Mouse (Mus musculus) forebrain, embryonic 16.5 days (tissue): ENCODE results near the gene Mybpc2. TPM values are rescaled to one million over a fixed set of nuclear protein-coding genes. Genes with fewer than 3 reads are reported as not detected.

ENCODE experiments used
- ATAC-seq: fragments of 200-750 bp; cut with Nextera tagmentation; 2 replicates; pipeline ENCODE4 v1.8.0; 2017; ENCODE audit warnings: mild to moderate bottlenecking, moderate library complexity
- H3K27ac ChIP-seq: fragments of 300-500 bp; sonication (generic); 2 replicates; pipeline ENCODE4 v1.5.1; 2014; ENCODE audit warnings: low read length, control low read depth
- H3K27me3 ChIP-seq: fragments of 300-500 bp; sonication (generic); replicated peaks from 2 replicates; pipeline ENCODE4 v1.6.1; 2014; ENCODE audit warnings: low read length; ENCODE audit not compliant: control insufficient read depth, insufficient read depth
- H3K36me3 ChIP-seq: fragments of 300-500 bp; sonication (generic); 2 replicates; pipeline ENCODE4 v1.6.1; 2014; ENCODE audit not compliant: control insufficient read depth, insufficient read depth
- H3K4me1 ChIP-seq: fragments of 300-500 bp; sonication (generic); replicated peaks from 2 replicates; pipeline ENCODE4 v1.6.1; 2014; ENCODE audit warnings: low read length; ENCODE audit not compliant: control insufficient read depth, insufficient read depth
- H3K4me2 ChIP-seq: fragments of 300-500 bp; sonication (generic); 2 replicates; pipeline ENCODE4 v1.6.1; 2014; ENCODE audit warnings: mild to moderate bottlenecking, low read length, control low read depth
- H3K4me3 ChIP-seq: fragments of 300-500 bp; sonication (generic); replicated peaks from 2 replicates; pipeline ENCODE4 v1.5.1; 2014; ENCODE audit warnings: mild to moderate bottlenecking, low read length, control low read depth
- H3K9ac ChIP-seq: fragments of 300-500 bp; sonication (generic); replicated peaks from 2 replicates; pipeline ENCODE4 v1.6.1; 2014; ENCODE audit warnings: low read depth, low read length, control low read depth
- H3K9me3 ChIP-seq: fragments of 300-500 bp; sonication (generic); 2 replicates; pipeline ENCODE4 v1.6.1; 2016; ENCODE audit warnings: low read length; ENCODE audit not compliant: control insufficient read depth
- WGBS: fragments of 180-500 bp; shearing (Covaris S2); extraction: QIAGEN DNeasy Blood & Tissue Kit; methylation state at CpG from one replicate; pipeline ENCODE4 v1.1.7; 2014; 5-methylcytosine and 5-hydroxymethylcytosine counted together
- polyA plus RNA-seq: library from polyadenylated mRNA; unstranded; fragments of >200 nt; fragmentation: Nextera tagmentation; extraction: Ambion mirVana; gene quantifications from 2 replicates; pipeline ENCODE4 v1.2.1, GENCODE M21; 2015

Gene Mybpc2
- polyA plus RNA-seq, 1 experiment from 2014 or later = 0.05 TPM

GRCm38 (mm10) chr7:44549621-44550408 lies 25.4 kb upstream of the Mybpc2 start:
- Histone ChIP-seq H3K27ac (no peak overlapping the region), H3K9me3 (no peaks in the 10 kb centered on the region), H3K4me1 (peaks cover 27% of the 10 kb centered on the region), H3K9ac (no peak overlapping the region), H3K36me3 (peaks cover 10% of the 10 kb centered on the region), H3K4me2 (no peak overlapping the region), H3K4me3 (no peak overlapping the region), H3K27me3 (no peaks in the 10 kb centered on the region)
- WGBS = 96% methylated on average over 23 of the region's 23 CpGs
- ATAC-seq = no peak

GRCm38 (mm10) chr7:44548497-44549087 lies 24.1 kb upstream of the Mybpc2 start, which contains the start of gene Pold1:
Gene Pold1, minus strand, starts transcription at chr7:44548849.
- Histone ChIP-seq H3K9ac (peak within 1 kb of the TSS; percentile 59), H3K4me3 (peak within 1 kb of the TSS; percentile 59), H3K27ac (peak within 1 kb of the TSS; percentile 62; the same call in 1 of the 2 replicates), H3K4me1 (peaks cover 22% of the 10 kb centered on the region), H3K4me2 (peak within 1 kb of the TSS; percentile 95), H3K27me3 (no peaks in the 10 kb centered on the region), H3K36me3 (peaks cover 10% of the 10 kb centered on the region), H3K9me3 (no peaks in the 10 kb centered on the region)
- WGBS = under 1% methylated on average over 43 of the region's 43 CpGs
- peak; percentile 95 for ATAC-seq

DNA sequence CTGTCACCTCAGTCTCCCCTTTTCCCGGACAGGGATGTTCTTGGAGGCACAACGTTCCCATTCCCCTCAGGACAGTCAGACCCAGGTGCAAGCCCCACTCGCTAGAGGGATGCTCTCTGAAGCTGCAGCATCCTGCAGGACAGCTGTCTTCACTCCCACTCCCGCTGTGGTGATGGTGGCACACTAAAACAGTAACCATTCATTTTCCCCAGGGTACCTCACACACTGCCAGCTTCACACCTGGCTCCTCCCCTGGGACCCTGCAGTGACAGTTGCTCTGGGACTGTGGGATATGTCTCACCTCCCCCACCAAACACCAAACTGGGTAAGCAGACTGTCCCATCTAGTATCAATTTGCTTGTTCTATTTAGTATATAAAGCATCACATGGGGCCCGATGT lies 23.3 kb upstream of the Mybpc2 start:
- peaks cover 10% of the 10 kb centered on the region for H3K36me3 ChIP-seq
- no peaks in the 10 kb centered on the region for H3K9me3 ChIP-seq
- ATAC-seq = no peak
- peak overlapping the region; percentile 59 for H3K4me3 ChIP-seq
- H3K27me3 ChIP-seq = no peaks in the 10 kb centered on the region
- WGBS = 28% methylated on average over 5 of the region's 5 CpGs
- H3K9ac ChIP-seq = peak overlapping the region; percentile 59
- no peak overlapping the region for H3K27ac ChIP-seq
- peaks cover 16% of the 10 kb centered on the region for H3K4me1 ChIP-seq
- peak overlapping the region; percentile 95 for H3K4me2 ChIP-seq

GRCm38 (mm10) chr7:44547041-44547440 lies 22.6 kb upstream of the Mybpc2 start:
- H3K27ac ChIP-seq = no peak overlapping the region
- H3K4me2 ChIP-seq = no peak overlapping the region
- no peak overlapping the region for H3K9ac ChIP-seq
- H3K36me3 ChIP-seq = peaks cover 10% of the 10 kb centered on the region
- H3K4me3 ChIP-seq = no peak overlapping the region
- peaks cover 12% of the 10 kb centered on the region for H3K4me1 ChIP-seq
- 95% methylated on average over 13 of the region's 13 CpGs for WGBS
- ATAC-seq = no peak
- H3K27me3 ChIP-seq = no peaks in the 10 kb centered on the region
- no peaks in the 10 kb centered on the region for H3K9me3 ChIP-seq

DNA sequence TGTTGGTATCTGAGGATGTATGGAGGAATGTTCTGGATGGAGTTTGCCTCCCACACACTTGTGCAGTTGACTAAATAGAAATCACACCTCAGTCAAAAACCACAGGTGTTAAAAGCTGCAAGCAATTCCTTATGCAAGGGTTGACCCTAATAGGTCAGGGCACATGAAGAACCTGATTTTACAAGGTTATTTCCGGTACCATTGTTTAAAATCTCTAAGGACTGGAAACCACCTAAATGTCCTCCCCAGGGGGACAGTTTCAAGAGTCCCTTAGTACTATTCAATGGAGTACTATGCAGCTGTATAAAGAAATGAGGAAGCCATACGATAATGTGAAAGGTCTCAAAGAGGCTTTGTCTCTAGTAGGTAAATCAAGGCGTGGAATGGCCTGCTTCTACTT lies 21.8 kb upstream of the Mybpc2 start:
- H3K4me3 ChIP-seq = no peak overlapping the region
- H3K4me2 ChIP-seq = no peak overlapping the region
- no peak overlapping the region for H3K9ac ChIP-seq
- WGBS = 94% methylated on average over 3 of the region's 3 CpGs
- no peak for ATAC-seq
- no peak overlapping the region for H3K27ac ChIP-seq
- H3K27me3 ChIP-seq = no peaks in the 10 kb centered on the region
- peaks cover 12% of the 10 kb centered on the region for H3K4me1 ChIP-seq
- no peaks in the 10 kb centered on the region for H3K9me3 ChIP-seq
- H3K36me3 ChIP-seq = peaks cover 8% of the 10 kb centered on the region

DNA sequence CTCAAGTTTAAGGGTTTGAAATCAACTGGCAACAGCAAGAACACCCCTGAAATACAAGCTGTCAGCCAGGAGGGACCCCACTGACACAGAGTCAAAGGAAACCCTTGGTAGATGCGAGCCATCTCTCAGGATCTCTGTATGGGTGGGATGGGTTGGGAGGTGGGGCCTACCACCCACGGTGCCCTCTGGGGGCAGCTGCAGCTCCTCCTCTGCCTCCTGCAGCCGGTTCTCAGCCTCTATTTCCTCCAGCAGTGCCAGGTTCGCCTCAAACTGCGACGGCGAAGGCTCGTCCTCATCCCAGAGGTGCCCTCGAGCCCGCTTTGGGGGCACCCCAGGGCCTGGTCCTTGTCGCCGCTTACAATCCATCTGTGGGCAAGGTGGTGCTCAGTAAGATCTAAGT lies 18.6 kb upstream of the Mybpc2 start:
- ATAC-seq = no peak
- Histone ChIP-seq H3K27ac (no peak overlapping the region), H3K4me2 (no peak overlapping the region), H3K27me3 (no peaks in the 10 kb centered on the region), H3K4me3 (no peak overlapping the region), H3K4me1 (peaks cover 9% of the 10 kb centered on the region), H3K9ac (no peak overlapping the region), H3K36me3 (no peaks in the 10 kb centered on the region), H3K9me3 (no peaks in the 10 kb centered on the region)
- WGBS = 76% methylated on average over 12 of the region's 12 CpGs

DNA sequence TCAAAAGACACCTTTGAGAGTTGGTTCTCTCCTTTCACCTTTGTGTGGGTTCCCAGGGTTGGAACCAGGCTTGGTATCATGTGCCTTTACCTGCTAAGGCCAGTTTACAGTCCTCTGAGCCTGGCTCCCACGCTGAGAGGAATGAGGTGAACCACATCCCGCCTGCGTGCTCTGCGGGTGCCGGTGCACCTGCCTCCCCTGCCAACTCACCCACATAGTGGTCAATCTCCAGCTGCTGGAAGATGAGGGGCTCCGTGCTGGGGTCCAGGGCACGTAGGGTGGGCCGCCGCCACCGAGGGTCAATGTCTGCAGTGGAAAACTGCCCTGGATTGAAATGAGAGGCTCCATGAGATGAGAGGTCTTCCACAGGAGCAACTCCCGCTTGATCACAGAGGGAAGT lies 18.1 kb upstream of the Mybpc2 start:
- Histone ChIP-seq H3K9ac (no peak overlapping the region), H3K9me3 (no peaks in the 10 kb centered on the region), H3K4me1 (peaks cover 4% of the 10 kb centered on the region), H3K27ac (no peak overlapping the region), H3K36me3 (no peaks in the 10 kb centered on the region), H3K4me3 (no peak overlapping the region), H3K27me3 (no peaks in the 10 kb centered on the region), H3K4me2 (no peak overlapping the region)
- WGBS = 94% methylated on average over 11 of the region's 11 CpGs
- no peak for ATAC-seq

DNA sequence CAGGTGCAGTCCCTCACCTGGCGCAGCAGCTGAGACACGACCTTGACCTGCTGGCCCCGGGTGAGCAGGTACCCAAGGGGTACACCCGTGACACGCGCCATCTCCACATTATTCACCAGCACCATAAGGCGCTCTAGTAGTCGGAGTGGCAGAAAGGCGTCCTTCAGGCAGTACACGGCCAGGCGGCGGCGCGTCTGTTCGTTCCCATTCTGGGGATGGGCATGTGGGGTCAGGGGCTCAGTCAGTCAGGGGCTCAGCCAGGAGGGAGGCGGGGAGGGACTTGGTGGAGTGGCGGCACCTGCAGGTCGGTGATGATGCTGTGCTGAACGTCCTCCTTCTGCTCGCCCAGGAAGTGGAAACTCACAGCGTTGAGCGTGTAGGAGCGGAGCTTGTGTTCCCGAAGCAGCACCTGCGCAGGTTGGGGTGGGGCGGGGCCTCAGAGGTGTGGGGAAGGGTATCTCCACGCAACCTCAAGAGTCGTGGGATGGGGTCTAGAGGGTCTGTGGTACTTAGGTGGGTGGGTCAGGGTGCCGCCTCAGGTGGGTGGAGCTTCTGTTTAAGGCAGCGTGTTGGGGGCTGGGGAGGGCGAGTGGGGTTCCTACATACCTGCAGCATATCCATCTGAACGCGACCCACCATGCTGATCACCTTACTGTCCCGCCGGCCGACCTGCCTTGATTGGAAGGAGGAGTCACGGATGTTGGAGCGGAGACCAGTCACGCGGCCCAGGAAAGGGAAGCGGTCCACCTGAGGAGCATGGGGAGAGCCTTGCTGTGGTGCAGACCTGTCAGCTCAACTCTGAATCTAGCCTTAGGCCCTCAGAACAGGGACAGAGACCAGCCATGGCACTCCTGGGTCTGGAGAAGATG lies 14.5 kb upstream of the Mybpc2 start:
- Histone ChIP-seq H3K9me3 (no peaks in the 10 kb centered on the region), H3K27me3 (no peaks in the 10 kb centered on the region), H3K4me3 (no peak overlapping the region), H3K27ac (no peak overlapping the region), H3K36me3 (no peaks in the 10 kb centered on the region), H3K4me1 (no peaks in the 10 kb centered on the region), H3K9ac (no peak overlapping the region), H3K4me2 (no peak overlapping the region)
- WGBS = 94% methylated on average over 41 of the region's 41 CpGs
- ATAC-seq = no peak

DNA sequence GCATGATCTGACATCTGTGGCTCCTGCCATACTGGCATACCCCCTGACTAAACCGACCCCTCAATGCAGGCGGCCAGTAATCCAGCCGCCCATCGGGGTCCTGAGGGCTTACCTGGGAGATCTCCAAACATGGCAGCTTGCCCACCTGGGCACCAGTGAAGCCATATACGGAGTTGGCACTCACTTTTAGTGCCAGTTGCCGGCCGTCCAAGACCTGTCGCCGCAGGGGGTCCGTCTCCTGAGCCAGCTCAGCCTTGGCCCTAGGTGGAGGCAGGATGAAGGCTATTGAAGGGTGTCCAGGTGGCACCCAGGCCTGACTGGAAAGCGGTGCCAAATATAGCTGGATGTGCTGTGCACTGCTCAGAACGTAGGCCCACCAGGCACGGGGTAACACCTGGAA lies 13.0 kb upstream of the Mybpc2 start:
- Histone ChIP-seq H3K9ac (no peak overlapping the region), H3K9me3 (no peaks in the 10 kb centered on the region), H3K27me3 (no peaks in the 10 kb centered on the region), H3K4me1 (no peaks in the 10 kb centered on the region), H3K36me3 (no peaks in the 10 kb centered on the region), H3K4me3 (no peak overlapping the region), H3K27ac (no peak overlapping the region), H3K4me2 (no peak overlapping the region)
- no peak for ATAC-seq
- WGBS = 86% methylated on average over 13 of the region's 13 CpGs
